Mouse (Mus musculus) CH12.LX (cell line): ENCODE results near the gene Arl2bp. TPM values are rescaled to one million over a fixed set of nuclear protein-coding genes. Genes with fewer than 3 reads are reported as not detected.

ENCODE experiments used
- DNase-seq: peaks from one replicate; pipeline ENCODE4 v3.0.0-alpha.2; 2013; ENCODE audit errors: extremely low read depth
- H3K27ac ChIP-seq: 2 replicates; pipeline ENCODE4 v1.5.1; 2012; ENCODE audit warnings: low read depth, mild to moderate bottlenecking, control low read depth, moderate library complexity; ENCODE audit not compliant: insufficient read depth
- H3K27me3 ChIP-seq: replicated peaks from 2 replicates; pipeline ENCODE3; 2012; ENCODE audit warnings: inconsistent platforms
- H3K36me3 ChIP-seq, 2 experiments: replicated peaks in 1 of 2; 2 replicates each; pipeline versions ENCODE3 to v1.6.1; 2012; ENCODE audit warnings: inconsistent platforms in 1 of 2, low read length in 1 of 2, mild to moderate bottlenecking in 1 of 2, mixed read lengths in 1 of 2, moderate library complexity in 1 of 2; ENCODE audit not compliant: control insufficient read depth in 1 of 2, insufficient read depth in 1 of 2
- H3K4me1 ChIP-seq, 2 experiments: 2 replicates each; pipeline ENCODE4 v1.6.1; 2012; ENCODE audit warnings: inconsistent platforms in 1 of 2, moderate library complexity in 1 of 2; ENCODE audit not compliant: insufficient read depth in 2 of 2, control insufficient read depth in 1 of 2
- H3K4me2 ChIP-seq: 2 replicates; pipeline ENCODE4 v1.6.1; 2012; ENCODE audit warnings: low read depth, mild to moderate bottlenecking, control low read depth; ENCODE audit not compliant: poor library complexity, insufficient read depth, severe bottlenecking
- H3K4me3 ChIP-seq, 3 experiments: fragments of 150-350 bp in 1 of 3; sonication (generic) in 1 of 3; replicated peaks in 1 of 3; 2 replicates each; pipeline versions ENCODE3 to v1.5.1; 2011 to 2012; ENCODE audit warnings: low read depth in 2 of 3, low read length in 2 of 3, mild to moderate bottlenecking in 2 of 3, moderate library complexity in 2 of 3, control low read depth in 1 of 3, improper control_type of control experiment in 1 of 3, inconsistent platforms in 1 of 3, mixed read lengths in 1 of 3; ENCODE audit not compliant: poor library complexity in 1 of 3
- H3K79me2 ChIP-seq: replicated peaks from 2 replicates; pipeline ENCODE4 v1.6.1; 2012; ENCODE audit warnings: mild to moderate bottlenecking, moderate library complexity; ENCODE audit not compliant: control insufficient read depth, poor library complexity, insufficient read depth, severe bottlenecking; ENCODE audit errors: extremely low read depth
- H3K9ac ChIP-seq: 2 replicates; pipeline ENCODE4 v1.6.1; 2012; ENCODE audit warnings: low read depth, mild to moderate bottlenecking, control low read depth, moderate library complexity; ENCODE audit not compliant: insufficient read depth
- H3K9me3 ChIP-seq: replicated peaks from 2 replicates; pipeline ENCODE3; 2012; ENCODE audit warnings: low read length, inconsistent platforms, mixed read lengths
- BHLHE40 ChIP-seq: IDR thresholded peaks from 2 replicates; pipeline ENCODE4 v1.6.1; 2011; ENCODE audit warnings: mild to moderate bottlenecking, low read depth, low read length, improper control_type of control experiment
- CHD1 ChIP-seq: IDR thresholded peaks from 2 replicates; pipeline ENCODE4 v1.6.1; 2012; ENCODE audit warnings: low read depth, low read length, improper control_type of control experiment, inconsistent platforms
- CHD2 ChIP-seq: IDR thresholded peaks from 2 replicates; pipeline ENCODE4 v1.6.1; 2011; ENCODE audit warnings: low read length, improper control_type of control experiment
- CTCF ChIP-seq, 2 experiments: IDR thresholded peaks in 1 of 2; conservative IDR thresholded peaks in 1 of 2; 2 replicates each; pipeline ENCODE4 v1.5.1; 2011 to 2012; ENCODE audit warnings: low read depth in 2 of 2, low read length in 2 of 2, improper control_type of control experiment in 1 of 2, inconsistent platforms in 1 of 2, mild to moderate bottlenecking in 1 of 2, moderate library complexity in 1 of 2
- E2F4 ChIP-seq: IDR thresholded peaks from 2 replicates; pipeline ENCODE4 v1.6.1; 2011; ENCODE audit warnings: low read depth, low read length, improper control_type of control experiment; ENCODE audit not compliant: insufficient replicate concordance
- EP300 ChIP-seq: IDR thresholded peaks from 2 replicates; pipeline ENCODE4 v1.6.1; 2011; ENCODE audit warnings: low read length, improper control_type of control experiment
- GABPA ChIP-seq: IDR thresholded peaks from 2 replicates; pipeline ENCODE4 v1.6.1; 2012; ENCODE audit warnings: low read depth, low read length, improper control_type of control experiment, inconsistent platforms; ENCODE audit not compliant: insufficient replicate concordance
- HCFC1 ChIP-seq: IDR thresholded peaks from 2 replicates; pipeline ENCODE4 v1.6.1; 2012; ENCODE audit warnings: low read depth, mild to moderate bottlenecking, inconsistent platforms, low read length, improper control_type of control experiment
- JUN ChIP-seq: IDR thresholded peaks from 2 replicates; pipeline ENCODE4 v1.6.1; 2011; ENCODE audit warnings: low read depth, mild to moderate bottlenecking, low read length, improper control_type of control experiment, moderate library complexity; ENCODE audit not compliant: insufficient read depth
- JUND ChIP-seq: conservative IDR thresholded peaks from 2 replicates; pipeline ENCODE4 v1.6.1; 2011; ENCODE audit warnings: low read depth, low read length, improper control_type of control experiment
- KAT2A ChIP-seq: IDR thresholded peaks from 2 replicates; pipeline ENCODE4 v1.6.1; 2012; ENCODE audit warnings: low read length, improper control_type of control experiment, inconsistent platforms; ENCODE audit not compliant: insufficient replicate concordance
- MAFK ChIP-seq: IDR thresholded peaks from 2 replicates; pipeline ENCODE4 v1.6.1; 2011; ENCODE audit warnings: low read length, improper control_type of control experiment; ENCODE audit not compliant: insufficient replicate concordance
- MAX ChIP-seq: IDR thresholded peaks from 2 replicates; pipeline ENCODE4 v1.6.1; 2011; ENCODE audit warnings: low read length, improper control_type of control experiment
- MAZ ChIP-seq: IDR thresholded peaks from 2 replicates; pipeline ENCODE4 v1.6.1; 2012; ENCODE audit warnings: low read depth, mild to moderate bottlenecking, inconsistent platforms, low read length, improper control_type of control experiment, moderate library complexity
- MXI1 ChIP-seq: IDR thresholded peaks from 2 replicates; pipeline ENCODE4 v1.6.1; 2011; ENCODE audit warnings: mild to moderate bottlenecking, low read depth, low read length, improper control_type of control experiment
- NRF1 ChIP-seq: IDR thresholded peaks from 2 replicates; pipeline ENCODE4 v1.6.1; 2014; ENCODE audit warnings: low read depth, mild to moderate bottlenecking, inconsistent platforms, low read length, improper control_type of control experiment, moderate library complexity
- RAD21 ChIP-seq: IDR thresholded peaks from 2 replicates; pipeline ENCODE4 v1.6.1; 2011; ENCODE audit warnings: low read depth, mild to moderate bottlenecking, low read length, improper control_type of control experiment, moderate library complexity
- SIN3A ChIP-seq: IDR thresholded peaks from 2 replicates; pipeline ENCODE4 v1.6.1; 2012; ENCODE audit warnings: low read length, improper control_type of control experiment, inconsistent platforms
- TCF12 ChIP-seq: IDR thresholded peaks from 2 replicates; pipeline ENCODE4 v1.6.1; 2014; ENCODE audit warnings: low read depth, mild to moderate bottlenecking, inconsistent platforms, low read length, improper control_type of control experiment
- UBTF ChIP-seq: IDR thresholded peaks from 2 replicates; pipeline ENCODE4 v1.6.1; 2012; ENCODE audit warnings: low read depth, mild to moderate bottlenecking, inconsistent platforms, low read length, improper control_type of control experiment, moderate library complexity
- ZKSCAN1 ChIP-seq: IDR thresholded peaks from 2 replicates; pipeline ENCODE4 v1.6.1; 2012; ENCODE audit warnings: low read depth, inconsistent platforms, low read length, improper control_type of control experiment, borderline replicate concordance
- ZNF384 ChIP-seq: IDR thresholded peaks from 2 replicates; pipeline ENCODE4 v1.6.1; 2012; ENCODE audit warnings: low read depth, low read length, improper control_type of control experiment, inconsistent platforms
- dilution Hi-C: fragments of 300-500 bp; cut with MboI; formaldehyde crosslinking; loops from 2 replicates; pipeline ENCODE4 v1.14.3; 2020; ENCODE audit warnings: low sequenced_read_pairs; ENCODE audit not compliant: extremely low pct_unique_long_range_greater_than_20kb, extremely low pct_ligation_motif_present
- in situ Hi-C: fragments of 300-500 bp; cut with MboI; formaldehyde crosslinking; loops from 3 replicates; pipeline ENCODE4 v1.14.3; 2019; ENCODE audit warnings: low sequenced_read_pairs, low pct_ligation_motif_present, low pct_unique_long_range_greater_than_20kb, mixed read lengths
- polyA plus RNA-seq: library from polyadenylated mRNA; unstranded; fragments of >175 nt; gene quantifications from 2 replicates; pipeline ENCODE4 v1.2.1, GENCODE M21; 2012; ENCODE audit warnings: low read depth; ENCODE audit not compliant: insufficient read length
- total RNA-seq, 2 experiments: library from RNA; depleted of rRNA; stranded (reverse); fragments of 300-350 nt in 1 of 2; fragments of >200 nt in 1 of 2; gene quantifications; 2 replicates each; pipeline ENCODE4 v1.2.3; 2012 to 2014

Arl2bp gene
- total and polyA plus RNA-seq, 3 experiments: 24.8 to 107 (median 85.1) TPM

- no peak for DNase-seq
- TF ChIP-seq JUN: no peak
- no peak for TF ChIP-seq MAFK
- peaks cover 3% of the 10 kb centered on the region for H3K9me3 ChIP-seq
- H3K4me3 ChIP-seq: no peak overlapping the region
- no peak overlapping the region for H3K9ac ChIP-seq
- no peaks in the 10 kb centered on the region for H3K27me3 ChIP-seq
- no peak overlapping the region for H3K27ac ChIP-seq
- dilution Hi-C loops: no loop called here
- no peaks in the 10 kb centered on the region for H3K4me1 ChIP-seq
- in situ Hi-C loops: no loop called here
- H3K4me2 ChIP-seq: no peak overlapping the region
- H3K79me2 ChIP-seq: no peaks in the 10 kb centered on the region
- peaks cover 0 to 6% of the 10 kb centered on the region in 2 experiments for H3K36me3 ChIP-seq
Measured at GRCm38 (mm10) chr8:94682732-94683524, 16.5 kb downstream of the Arl2bp start.

GRCm38 (mm10) chr8:94684287-94684686, 17.9 kb downstream of the Arl2bp start:
- no peak overlapping the region for H3K4me2 ChIP-seq
- peaks cover 3% of the 10 kb centered on the region for H3K9me3 ChIP-seq
- TF ChIP-seq NRF1 (no peak), UBTF (no peak), HCFC1 (no peak), CHD2 (no peak), TCF12 (no peak), RAD21 (no peak), JUND (no peak), MAX (no peak), ZNF384 (no peak), KAT2A (no peak)
- no peaks in the 10 kb centered on the region for H3K27me3 ChIP-seq
- dilution Hi-C loops: no loop called here
- no peaks in the 10 kb centered on the region; the same call in 1 of the 2 replicates for H3K79me2 ChIP-seq
- H3K36me3 ChIP-seq: peaks cover 0 to 3% of the 10 kb centered on the region in 2 experiments
- no peak for DNase-seq
- no peaks in the 10 kb centered on the region for H3K4me1 ChIP-seq
- no peak overlapping the region for H3K27ac ChIP-seq
- no peak overlapping the region for H3K4me3 ChIP-seq
- H3K9ac ChIP-seq: no peak overlapping the region
- in situ Hi-C loops: no loop called here

GRCm38 (mm10) chr8:94685953-94686352, 19.6 kb downstream of the Arl2bp start:
- no peaks in the 10 kb centered on the region for H3K9me3 ChIP-seq
- H3K79me2 ChIP-seq: no peaks in the 10 kb centered on the region; the same call in 1 of the 2 replicates
- no peak overlapping the region for H3K4me3 ChIP-seq
- dilution Hi-C loops (no loop called here), in situ Hi-C loops (no loop called here)
- H3K27ac ChIP-seq: no peak overlapping the region
- H3K27me3 ChIP-seq: no peaks in the 10 kb centered on the region
- 0 out of 4 replicates have a peak, but pooled peaks cover 0 to under 1% of the 10 kb centered on the region in 2 experiments for H3K4me1 ChIP-seq
- no peak for DNase-seq
- H3K4me2 ChIP-seq: no peak overlapping the region
- H3K36me3 ChIP-seq: no peaks in the 10 kb centered on the region
- TF ChIP-seq RAD21: no peak
- TF ChIP-seq E2F4: no peak
- TF ChIP-seq MAZ: no peak
- no peak for TF ChIP-seq NRF1
- no peak for TF ChIP-seq JUN
- no peak for TF ChIP-seq BHLHE40
- no peak for TF ChIP-seq ZKSCAN1
- no peak for TF ChIP-seq CTCF (conservative IDR thresholded peaks at IDR 0.05 in 1 of 2, IDR thresholded peaks at IDR 0.05 in 1 of 2; ENCODE audit: low read depth in 2 of 2, low read length in 2 of 2)
- no peak for TF ChIP-seq GABPA
- TF ChIP-seq SIN3A: no peak
- TF ChIP-seq EP300: no peak
- TF ChIP-seq MXI1: no peak
- TF ChIP-seq CHD1: no peak
- TF ChIP-seq, all 38 proteins: peak for 0
- H3K9ac ChIP-seq: no peak overlapping the region
